Mouse (Mus musculus) T-helper 17 cell (primary cell): ENCODE data around the gene Slc16a1.
"Not testable (repeated sequence)": the region's sequence is repeated elsewhere in the genome, so short reads cannot be mapped to it uniquely, and the experiment has no call there.

Source experiments
- in situ Hi-C, 2 experiments: fragments of 300-600 bp; cut with MboI, MseI; formaldehyde crosslinking; loops; 1 replicate in 1 of 2; 2 replicates in 1 of 2; pipeline ENCODE4 v1.15.1; 2025; ENCODE audit warnings: high pct_unique_total_duplicates in 2 of 2

Gene Slc16a1

DNA sequence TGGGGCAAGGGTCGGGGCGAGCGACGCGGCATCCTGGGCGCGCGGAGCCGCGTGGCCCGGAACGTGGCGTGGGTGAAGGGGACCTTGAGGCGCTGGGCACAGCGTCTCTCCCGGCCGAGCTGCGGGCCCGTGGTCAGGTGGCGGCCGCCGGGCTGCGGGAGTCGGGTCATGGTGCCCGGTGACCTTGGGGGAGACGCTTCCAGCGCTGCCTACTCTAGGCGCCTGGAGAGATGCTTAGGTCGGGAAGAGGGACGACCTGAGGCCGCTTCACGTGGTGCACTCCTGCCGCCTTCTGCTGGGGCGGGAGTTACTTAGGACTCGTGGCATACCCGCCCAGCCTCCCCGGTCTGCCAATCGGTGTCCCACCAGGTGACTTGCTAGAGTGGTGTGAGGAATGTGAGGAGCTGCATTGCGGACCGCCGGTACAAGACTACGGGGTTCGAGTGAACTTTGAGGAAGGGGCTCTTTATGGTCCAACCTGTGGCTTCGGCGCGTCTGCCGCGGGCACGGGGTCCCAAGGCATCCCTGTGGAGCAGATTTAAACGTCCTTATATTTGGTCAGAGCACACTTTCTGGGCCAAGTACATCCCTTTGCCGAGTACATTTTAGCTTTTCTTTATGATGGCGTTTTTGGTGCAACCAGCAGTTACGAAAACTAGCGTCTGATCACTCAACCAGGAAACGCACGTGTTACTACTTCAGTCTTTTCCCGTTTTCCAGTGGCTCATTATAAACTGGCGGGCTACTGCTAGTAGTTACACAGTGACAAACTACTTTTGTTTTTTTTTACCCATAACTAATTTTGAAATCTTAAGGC, 672 bp downstream of the Slc16a1 start:
- in situ Hi-C loops, result no loop called here

DNA sequence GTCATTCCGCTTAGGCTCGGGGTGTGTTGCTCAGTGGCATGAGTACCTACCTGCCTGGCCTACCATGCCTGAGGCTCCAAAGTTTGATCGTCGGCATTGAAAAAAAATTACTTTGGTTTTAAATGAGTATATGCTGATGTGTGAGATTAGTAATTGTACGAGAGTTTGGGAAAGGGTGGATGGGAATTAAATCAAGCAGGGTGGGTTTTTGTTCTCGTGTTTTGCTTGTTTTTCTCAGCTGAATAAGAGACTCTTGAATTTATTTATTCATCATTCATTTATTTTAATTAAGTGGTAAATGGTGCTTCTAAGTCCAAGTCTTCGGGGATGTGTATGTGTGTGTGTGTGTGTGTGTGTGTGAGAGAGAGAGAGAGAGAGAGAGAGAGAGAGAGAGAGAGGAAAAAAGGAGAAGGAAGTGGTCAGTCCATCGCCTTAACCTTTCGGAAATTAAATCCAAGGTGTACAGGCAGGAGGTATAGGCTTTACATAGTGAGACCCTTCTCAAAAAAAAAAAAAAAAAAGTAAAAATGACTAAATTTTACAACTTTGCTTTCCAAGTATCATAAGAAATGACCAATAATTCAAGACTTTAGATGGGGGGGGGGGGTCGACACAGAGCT, 1.4 kb downstream of the Slc16a1 start:
- in situ Hi-C loops, result no loop called here

DNA sequence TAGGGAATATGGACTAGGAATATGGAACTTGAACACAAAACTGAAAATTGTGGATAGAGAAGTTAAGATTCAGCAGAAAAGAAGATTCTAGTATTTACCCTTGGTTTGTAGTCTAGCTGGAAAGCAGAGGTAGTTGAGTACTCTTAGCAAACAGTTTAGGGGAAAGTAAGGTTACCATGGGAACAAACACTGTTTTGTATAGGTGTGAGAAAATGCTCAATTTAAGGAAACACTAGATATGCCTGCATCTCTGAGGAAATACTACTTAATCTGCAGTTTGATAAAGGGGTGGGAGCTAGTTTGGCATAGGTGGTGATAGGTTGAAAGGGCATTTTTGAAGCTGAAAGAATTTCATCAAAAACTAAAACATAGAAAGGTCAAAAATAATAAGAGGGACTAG, 2.4 kb downstream of the Slc16a1 start:
- in situ Hi-C loops, result no loop called here

DNA sequence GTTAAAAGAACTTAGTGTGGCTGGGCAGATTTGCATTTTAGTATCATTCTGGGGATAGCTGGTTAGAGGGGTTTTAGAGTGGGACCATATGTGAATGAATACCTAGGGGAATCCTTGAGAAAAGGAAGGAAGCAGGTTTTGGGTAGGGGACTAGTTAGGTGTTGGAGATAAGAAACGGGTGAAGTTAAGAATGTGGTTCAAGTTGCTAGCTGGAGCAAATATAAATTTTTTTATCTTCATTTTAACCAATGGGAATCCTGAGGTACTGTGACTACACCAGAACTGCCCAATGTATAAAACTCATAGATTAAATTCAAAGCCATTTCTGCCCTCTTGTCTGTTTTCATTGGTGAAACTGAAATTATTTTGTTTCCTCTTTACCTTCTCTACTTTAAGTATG, 2.8 kb downstream of the Slc16a1 start:
- in situ Hi-C loops, result no loop called here

DNA sequence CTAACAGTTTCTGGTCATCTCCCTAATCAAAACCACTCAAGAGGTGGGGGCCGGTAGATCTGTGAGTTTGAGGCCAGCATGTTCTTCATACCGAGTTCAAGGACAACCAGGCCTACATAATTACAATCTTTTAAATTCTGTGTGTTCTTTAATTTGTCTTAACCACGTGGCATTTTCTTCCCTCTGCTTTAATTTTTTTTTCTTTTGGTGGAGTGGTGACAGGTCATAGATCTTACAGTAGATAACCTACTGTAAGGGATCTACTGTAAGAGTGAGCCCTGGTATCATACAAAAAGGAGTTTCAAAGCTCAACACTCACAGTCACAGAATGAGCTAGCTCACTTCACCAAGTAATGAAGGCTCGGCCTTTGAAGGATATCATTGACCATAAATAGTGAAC, 4.6 kb downstream of the Slc16a1 start:
- in situ Hi-C loops, result no loop called here

DNA sequence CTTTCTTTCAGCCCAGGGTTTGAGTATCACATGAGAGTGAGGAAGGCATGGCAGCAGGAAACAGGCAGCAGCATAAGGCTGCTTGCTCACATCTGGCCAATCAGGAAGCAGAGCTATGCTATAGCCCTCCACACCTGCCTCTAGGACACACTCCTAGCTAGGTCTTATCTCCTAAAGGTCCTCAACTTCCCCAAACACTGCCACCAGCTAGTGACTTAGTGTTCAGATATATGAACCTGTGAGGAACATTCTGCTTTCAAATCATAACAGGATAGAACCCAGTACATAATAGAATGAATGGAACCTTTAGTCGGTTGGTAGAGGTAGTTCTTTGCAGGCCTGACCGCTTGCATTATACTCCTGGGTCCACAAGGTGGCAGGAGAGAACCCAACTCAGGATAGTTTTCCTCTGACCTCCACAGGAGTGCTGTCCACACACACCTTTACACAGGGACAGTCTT, 5.4 kb downstream of the Slc16a1 start:
- in situ Hi-C loops, result no loop called here

DNA sequence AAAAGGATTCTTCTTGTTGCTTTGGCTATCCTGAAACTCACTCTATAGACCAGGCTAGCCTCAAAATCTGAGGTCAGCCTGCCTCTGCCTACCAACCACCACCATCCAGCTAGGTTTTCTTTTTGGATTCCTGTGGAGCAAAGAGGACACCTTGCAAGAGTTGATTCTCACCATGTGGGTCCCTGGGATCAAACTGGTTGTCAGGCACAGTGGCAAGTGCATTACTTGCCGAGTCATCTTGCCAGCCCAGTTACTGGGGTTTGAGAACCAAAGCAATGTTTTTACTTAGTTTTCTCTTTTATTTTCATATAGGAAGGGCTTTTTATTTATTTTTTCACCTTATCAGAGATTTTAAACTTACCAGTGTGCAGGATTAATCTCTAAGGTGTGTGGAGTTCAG, 5.9 kb downstream of the Slc16a1 start:
- in situ Hi-C loops, result no loop called here

DNA sequence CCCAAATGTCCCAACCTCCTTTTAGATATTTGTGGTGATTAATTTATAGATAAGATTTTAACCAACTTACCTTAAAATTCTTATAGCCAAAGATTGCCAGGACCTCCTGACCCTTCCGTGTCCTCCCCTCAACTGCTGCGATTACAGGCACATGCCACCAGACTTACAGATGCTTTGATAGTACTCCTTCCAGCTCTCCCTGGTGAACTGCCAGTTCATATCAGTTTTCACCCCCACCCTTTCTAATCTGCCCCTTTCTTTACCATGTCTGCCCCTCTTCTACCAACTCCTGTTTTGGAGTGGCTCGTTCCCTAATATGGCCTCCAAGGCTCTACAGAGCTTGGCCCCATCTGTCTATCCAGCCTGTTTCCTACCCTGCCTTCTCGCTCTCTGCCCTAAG, 15.8 kb downstream of the Slc16a1 start:
- in situ Hi-C loops, result no loop called here

DNA sequence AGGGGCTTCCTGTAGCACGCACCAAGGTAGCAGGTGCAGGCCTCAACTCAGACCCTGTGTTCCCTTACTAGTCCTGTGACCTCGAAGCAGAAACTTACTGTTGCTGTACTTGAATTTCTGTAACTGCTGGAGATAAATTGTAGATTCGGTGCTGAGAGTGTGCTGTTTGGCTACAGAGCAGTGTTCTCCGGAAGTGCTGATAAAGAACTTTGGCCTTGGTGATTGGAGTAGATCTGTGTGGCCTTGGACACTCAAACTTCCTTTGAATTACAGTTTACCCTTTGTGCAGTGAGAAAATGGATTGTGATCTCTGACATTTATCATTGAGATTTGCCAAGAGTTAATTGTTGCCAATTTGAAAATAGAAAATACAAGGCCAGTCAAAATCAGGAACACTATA, 16.5 kb downstream of the Slc16a1 start:
- in situ Hi-C loops, result no loop called here

DNA sequence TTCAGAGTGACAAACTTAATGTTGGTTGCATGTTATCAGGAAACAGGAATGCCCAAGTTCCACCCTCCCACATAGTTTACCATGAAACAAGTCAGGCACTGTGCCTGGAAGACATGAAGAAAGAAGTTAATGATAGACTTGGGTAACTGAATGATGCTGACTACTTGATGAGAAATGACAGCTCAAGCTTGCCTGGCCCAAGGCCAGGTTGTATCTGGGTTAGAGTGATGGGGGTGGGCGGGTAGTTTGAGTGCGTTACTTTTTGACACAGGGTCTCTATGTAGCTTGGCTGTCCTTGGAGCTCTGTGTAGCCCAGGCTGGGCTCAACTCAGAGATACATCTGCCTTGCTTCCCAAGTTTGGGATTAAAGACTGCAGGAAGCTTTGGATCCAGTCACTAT, 20.2 kb downstream of the Slc16a1 start:
- in situ Hi-C loops, result no loop called here

DNA sequence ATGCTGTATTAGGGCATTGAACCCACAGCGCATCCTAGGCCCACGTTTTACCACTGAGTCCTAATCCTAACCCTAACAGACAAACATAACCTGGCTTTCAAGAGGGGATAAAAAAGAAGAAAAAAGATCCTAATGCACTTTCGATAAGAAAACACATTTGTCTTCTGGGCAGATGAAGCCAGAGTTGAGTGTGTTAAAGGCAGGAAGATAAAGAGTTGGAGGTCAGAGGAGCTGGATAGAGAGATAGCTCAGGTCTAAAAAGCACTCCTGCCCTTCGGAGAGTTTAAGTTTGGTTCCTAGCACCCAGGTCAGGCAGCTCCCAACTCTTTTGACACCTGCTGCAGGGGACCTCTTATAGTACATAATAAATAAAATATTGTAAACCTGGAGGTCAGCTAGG, 21.3 kb downstream of the Slc16a1 start:
- in situ Hi-C loops, result no loop called here

DNA sequence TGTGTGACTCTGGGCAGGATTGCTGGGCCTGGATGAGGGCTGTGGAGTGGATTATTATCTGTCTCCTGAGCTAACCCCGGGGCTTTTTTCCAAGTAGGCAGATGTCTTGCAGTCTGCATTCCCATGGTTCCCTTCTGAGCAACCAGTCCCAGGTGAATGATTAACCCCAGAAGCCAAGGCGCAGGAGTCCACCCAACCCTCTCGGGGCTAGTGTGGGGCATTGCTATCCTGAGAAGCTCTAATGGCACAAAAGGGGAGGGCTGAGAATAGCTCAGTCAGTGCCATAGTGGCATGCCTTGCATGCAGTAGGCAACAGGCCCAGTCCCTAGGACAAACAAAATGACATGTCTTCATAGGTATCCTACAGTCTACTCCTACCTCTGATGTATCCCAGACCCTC, 22.1 kb downstream of the Slc16a1 start:
- in situ Hi-C loops, result no loop called here

DNA sequence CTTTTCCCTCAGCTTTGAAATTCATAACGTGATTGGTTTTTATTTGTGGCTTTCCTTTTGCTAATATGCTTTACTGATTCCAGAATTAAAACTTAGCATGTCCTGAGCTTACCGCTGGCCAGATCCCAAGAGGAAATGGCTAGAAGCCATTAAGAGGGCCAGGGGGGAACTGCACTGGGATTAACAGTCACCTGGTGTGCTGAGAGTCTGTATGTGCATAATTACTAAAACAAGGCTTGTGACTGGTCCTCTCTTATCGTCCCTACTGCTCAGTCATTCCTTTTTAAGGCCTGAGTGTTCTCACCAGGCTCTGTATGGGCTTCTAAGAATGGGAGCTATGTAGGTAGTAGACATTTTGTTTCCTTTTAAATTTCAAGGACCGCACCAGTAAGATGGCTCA, 23.5 kb downstream of the Slc16a1 start:
- in situ Hi-C loops, result no loop called here

DNA sequence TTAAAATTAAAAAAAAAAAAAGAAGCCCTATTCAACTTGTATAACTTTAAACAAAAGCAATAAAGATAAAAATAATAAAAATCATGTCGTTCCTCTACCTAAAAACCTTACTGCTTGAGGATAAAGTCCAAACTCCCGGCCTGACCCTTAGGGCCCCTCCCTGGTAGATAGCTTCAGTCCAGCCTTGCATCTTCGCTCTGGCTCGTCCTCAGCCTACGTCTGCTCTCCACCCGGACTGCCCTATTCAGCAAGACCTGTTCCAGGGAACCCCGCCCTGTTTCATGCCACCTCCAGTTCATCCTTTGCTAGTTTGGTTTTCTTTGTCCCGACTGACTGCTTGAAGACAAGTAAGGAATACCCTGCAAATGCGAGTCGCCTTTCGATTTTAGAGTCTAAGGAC, 24.5 kb downstream of the Slc16a1 start:
- in situ Hi-C loops, result no loop called here

DNA sequence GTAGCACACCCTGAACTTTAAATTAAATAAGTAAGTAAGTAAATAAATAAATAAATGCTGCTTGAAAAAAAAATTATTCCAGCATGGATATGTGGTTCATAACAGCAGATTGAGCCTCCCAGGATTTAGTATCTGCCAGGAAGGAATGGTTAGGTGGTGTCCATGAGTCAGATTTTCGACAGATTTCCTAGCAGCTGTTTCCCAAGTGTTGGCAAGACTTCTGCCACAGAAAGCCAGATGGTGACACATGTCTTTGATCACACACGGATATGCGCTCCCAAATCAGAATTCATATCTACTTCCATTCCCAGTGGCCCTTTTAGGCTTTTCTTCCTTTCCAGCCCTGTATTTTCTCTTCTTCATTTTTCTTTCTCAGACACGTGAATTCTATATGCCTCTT, 28.5 kb downstream of the Slc16a1 start:
- in situ Hi-C loops, result no loop called here

DNA sequence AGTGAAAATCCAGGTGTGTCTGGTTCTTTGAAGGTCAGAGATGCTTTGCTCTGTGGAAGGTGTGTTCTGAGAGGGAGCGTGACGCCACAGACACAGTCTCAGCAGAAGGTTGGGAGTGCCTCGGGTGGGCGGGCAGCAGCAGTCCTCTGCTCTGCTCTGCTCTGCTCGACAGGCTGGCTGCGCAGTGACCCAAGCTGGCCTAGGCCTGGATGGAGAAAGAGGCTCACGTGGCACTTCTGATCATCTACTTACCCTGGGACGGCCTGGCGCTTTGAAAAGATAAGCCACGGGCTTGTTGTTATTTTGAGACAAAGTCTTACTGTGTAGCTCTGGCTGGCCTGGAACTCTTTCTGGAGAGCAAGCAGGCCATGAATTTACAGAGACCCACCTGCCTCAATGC, 29.0 kb downstream of the Slc16a1 start:
- in situ Hi-C loops, result no loop called here

DNA sequence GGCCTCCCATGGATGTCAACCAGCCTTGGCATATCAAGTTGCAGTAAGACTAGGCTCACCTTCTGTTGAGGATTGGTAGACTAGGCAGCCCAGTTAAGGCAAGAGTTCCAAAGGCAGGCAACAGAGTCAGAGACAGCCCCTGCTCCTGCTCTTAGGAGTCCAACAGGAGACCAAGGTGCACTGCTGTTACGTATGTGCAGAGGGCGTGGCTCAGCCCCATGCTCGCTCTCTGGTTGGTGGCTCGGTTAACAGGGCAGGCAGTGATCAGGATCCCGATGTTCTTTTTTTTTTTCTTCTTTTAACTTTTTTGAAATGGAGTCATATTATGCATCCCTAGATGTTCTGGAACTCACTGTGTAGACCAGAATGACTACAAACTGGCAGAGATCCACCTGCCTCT, 30.5 kb downstream of the Slc16a1 start:
- in situ Hi-C loops, result no loop called here

DNA sequence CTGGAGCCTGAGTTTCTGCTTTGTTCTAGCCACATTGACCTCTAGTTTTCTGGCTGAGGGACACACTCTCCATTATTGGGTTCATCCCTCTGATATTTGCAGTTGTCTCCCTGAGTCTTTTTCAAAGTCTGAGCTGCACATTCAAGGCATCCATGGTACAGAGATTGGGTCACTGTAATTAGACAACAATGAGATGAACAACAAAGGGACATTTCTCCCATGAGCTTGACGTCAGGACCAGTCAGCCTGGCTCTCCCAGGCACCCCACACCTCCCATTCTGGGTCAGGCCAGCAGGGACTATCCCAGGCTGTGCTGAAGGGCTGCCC, 31.4 kb downstream of the Slc16a1 start:
- in situ Hi-C loops, result no loop called here

DNA sequence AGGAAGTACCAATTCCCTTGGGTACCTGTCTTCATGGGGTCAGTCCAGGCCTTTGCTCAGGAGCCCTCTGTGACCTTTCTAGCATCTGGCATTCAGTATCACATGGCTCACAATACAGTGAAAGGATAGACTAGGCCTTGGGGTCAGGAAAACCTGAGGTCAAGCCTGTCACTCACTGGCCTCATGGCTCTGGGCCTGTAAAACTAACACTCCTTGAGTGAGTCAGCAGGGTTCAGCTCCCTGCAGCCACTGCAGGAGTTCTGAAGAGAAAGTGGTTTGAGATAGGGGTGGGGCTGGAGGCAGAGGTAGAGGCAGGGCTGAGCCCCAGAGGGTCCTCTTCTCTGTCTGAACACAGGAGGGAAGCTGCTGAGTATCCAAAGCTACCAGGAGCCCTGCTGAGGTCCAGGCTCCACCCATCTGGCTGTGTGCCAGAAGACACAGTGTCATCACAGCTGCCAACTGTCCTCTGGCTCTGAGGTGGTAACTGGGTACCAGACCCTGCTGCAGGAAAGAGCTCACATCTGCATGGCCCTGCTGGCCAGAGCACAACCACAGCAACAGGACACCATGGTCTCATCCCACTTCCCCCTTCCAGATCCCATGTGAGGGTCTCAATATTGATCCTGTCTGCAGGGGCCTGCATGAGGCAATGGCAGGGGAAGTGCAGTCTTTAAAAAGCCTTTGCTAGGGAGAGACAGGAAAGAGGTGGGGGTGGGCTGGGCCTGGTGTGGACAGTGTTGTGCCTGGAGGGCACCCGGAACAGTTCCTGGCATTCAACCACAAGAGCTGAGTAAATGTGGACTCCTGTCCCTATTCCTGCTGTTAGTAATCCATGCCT, 31.9 kb downstream of the Slc16a1 start:
- in situ Hi-C loops, result not testable (repeated sequence)

DNA sequence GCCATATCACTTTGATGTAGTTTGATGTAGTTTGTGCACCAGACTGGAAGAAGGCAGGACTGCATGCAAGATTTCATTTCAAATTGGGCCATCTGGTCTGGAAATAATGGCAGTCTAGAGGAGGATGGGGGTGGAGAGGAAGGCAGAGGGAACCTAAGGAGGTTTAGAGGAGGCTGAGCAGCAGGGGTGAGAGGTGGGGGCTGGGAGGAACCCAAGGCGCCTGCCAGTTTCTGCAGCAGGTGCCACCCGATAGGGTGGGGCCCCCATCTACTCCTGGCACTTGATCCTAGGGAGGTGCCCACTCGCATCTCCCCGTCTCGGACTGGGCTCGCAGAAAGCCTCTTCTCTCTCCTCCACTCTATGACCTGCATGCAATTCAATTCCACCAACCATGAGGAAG, 33.1 kb downstream of the Slc16a1 start:
- in situ Hi-C loops, result no loop called here

DNA sequence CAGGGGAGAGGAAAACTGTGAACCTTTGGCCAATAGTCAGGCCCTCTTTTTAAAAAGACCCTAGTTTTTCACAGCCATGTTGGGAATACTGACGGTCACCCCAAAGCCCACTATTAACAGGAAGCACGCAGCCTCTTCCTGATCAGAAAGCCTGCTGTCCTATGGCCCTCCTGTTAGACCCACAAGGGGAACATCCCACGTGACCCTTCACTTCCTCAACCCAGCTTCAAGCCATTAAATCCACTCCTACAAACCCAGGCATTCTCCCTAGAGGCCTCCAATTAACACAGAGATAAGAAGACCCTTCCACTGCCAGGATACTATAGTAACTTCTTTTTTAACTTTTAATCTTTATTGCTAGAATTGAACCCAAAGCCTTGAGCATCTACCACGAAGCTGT, 33.6 kb downstream of the Slc16a1 start:
- in situ Hi-C loops, result no loop called here

DNA sequence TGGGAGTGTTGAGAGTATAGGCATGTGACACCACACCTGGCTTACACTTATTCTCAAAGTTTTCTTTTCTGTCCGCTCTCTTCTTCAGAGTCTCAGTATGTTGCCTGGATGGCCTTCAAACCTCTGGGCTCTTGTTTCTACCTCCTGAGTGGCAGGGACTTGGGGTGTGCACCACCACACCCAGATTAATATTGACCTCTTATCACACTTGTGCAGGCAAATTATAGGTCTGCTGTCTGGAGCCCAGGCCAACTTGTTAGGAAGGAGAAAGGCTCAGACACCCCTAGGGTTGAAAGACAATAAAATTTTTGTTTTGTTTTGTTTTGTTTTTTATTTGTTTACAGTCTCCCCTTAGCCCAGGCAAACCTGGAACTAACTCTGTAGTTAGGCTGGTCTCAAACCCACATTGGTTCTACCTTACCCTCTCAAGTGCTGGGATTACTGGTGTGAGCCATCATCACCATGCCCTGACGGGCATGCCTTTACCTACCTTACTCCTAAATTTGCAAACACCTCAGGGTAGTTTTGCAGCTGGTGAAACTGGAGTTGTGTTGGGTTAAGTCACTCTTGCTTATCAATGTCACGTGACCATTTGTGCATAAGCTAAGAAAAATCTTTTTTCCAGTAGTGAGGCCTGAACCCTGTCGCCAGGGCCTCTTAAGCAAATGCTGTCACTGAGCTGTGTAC, 35.3 kb downstream of the Slc16a1 start:
- in situ Hi-C loops, result no loop called here
